Mouse (Mus musculus): ENCODE results near the gene Slc29a1. TPM values are rescaled to one million over a fixed set of nuclear protein-coding genes. Genes with fewer than 3 reads are reported as not detected.

Gene Slc29a1
- polyA plus RNA-seq, 1 experiment = 358 TPM

DNA sequence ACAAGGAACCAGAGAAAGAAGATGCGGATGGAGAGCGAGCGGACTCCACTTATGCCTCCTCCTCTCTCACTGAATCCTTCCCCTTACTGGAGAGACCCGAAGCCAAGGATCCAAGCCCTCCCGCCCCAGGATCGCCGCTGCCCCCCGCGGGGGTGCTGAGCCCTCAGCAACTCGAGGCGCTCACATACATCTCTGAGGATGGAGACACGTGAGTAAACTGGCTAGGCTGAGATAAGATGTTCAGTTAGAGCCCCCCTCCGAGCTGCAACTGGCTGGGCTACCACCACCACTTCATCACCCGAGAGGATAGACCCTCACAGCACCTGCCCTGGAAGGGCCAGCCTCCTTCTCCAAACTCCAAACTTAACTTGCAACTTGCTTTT lies 43.3 kb downstream of the Slc29a1 start:
- Histone ChIP-seq H3K4me1 (replicated peaks; ENCODE audit: control insufficient read depth, insufficient read depth, low read length) (peaks cover 33% of the 10 kb centered on the region), H3K27me3 (ENCODE audit: control insufficient read depth, insufficient read depth, low read length) (no peaks in the 10 kb centered on the region), H3K36me3 (ENCODE audit: control insufficient read depth, insufficient read depth, low read length) (0 out of 2 replicates have a peak, but pooled peaks cover 12% of the 10 kb centered on the region), H3K4me3 (ENCODE audit: control insufficient read depth, insufficient read depth, low read length) (peak overlapping the region; percentile 97), H3K27ac (ENCODE audit: control insufficient read depth, insufficient read depth, low read length) (peak overlapping the region; percentile 70)
- TF ChIP-seq POLR2A (IDR thresholded peaks at IDR 0.05; ENCODE audit: control insufficient read depth, extremely low read depth, insufficient read depth, low read length, poor library complexity) (no peak; the same call in 1 of the 2 replicates), CTCF (IDR thresholded peaks at IDR 0.05; ENCODE audit: borderline replicate concordance, control insufficient read depth, extremely low read depth, insufficient read depth, low read length, poor library complexity) (no peak)
- WGBS = 1% methylated on average over 14 of the region's 14 CpGs
- DNase-seq = no peak

DNA sequence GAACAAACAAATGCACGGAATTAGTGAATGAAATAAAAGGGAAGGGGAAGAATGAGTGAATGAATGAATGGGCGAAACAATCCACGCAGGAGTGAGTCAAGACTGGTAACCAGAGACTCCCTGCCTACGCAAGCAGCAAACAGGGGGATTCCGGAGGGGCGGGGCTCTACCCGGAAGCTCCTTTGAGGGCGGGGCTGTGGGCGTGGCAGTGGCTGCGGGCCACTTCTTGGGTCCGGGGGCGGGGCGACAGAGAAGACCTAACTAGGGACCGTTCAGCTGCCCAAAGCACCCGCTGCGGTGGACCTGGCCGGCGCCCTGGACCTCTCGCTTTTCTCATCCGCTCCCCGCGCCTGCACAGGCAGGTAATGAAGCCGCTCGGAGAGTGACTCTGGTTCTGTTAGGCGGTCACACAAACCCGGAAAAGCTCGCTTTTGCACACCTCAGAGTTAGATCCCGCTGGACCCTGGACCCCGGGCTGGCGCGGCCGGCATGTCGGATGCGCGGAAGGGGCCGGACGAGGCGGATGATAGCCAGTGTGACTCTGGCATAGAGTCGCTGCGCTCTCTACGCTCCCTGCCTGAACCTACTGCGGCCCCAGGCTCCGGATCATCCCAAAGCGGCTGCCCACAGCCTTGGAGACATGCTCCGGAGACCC lies 43.8 kb downstream of the Slc29a1 start, which contains the start of gene Nfkbie:
Nfkbie (plus strand) TSS at position 252 of the 655 bp plus-strand sequence.
- peak; percentile 99 for DNase-seq
- peak within 1 kb of the TSS; percentile 91 for H3K27ac ChIP-seq (ENCODE audit: control insufficient read depth, insufficient read depth, low read length)
- peak within 1 kb of the TSS; percentile 97 for H3K4me3 ChIP-seq (ENCODE audit: control insufficient read depth, insufficient read depth, low read length)
- TF ChIP-seq CTCF (IDR thresholded peaks at IDR 0.05; ENCODE audit: borderline replicate concordance, control insufficient read depth, extremely low read depth, insufficient read depth, low read length, poor library complexity) (0 out of 2 replicates have a peak, but pooled peaks have one; percentile 10), POLR2A (IDR thresholded peaks at IDR 0.05; ENCODE audit: control insufficient read depth, extremely low read depth, insufficient read depth, low read length, poor library complexity) (peak; percentile 56)
- WGBS = under 1% methylated on average over 43 of the region's 45 CpGs
- no peaks in the 10 kb centered on the region for H3K27me3 ChIP-seq (ENCODE audit: control insufficient read depth, insufficient read depth, low read length)
- peaks cover 35% of the 10 kb centered on the region for H3K4me1 ChIP-seq (replicated peaks; ENCODE audit: control insufficient read depth, insufficient read depth, low read length)
- 0 out of 2 replicates have a peak, but pooled peaks cover 10% of the 10 kb centered on the region for H3K36me3 ChIP-seq (ENCODE audit: control insufficient read depth, insufficient read depth, low read length)

DNA sequence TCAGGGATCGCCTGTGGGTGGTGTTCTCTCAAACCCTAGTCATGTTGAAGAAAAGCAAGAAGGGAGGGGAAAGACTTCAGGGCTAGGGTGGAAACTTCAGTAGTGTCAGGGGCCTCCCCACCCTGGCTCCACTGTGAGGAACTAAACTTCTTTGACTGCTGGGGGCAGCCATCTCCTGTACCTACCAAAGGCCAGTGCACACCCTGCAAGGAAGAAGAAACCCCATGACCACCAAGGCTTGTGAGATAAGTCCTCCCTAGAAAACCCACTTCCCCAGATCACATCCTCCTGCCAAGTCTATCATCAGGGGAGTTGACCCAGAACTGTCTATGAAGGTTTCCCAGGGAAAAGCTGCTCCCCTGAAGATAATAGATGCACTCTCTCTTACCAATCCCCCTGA lies 45.0 kb downstream of the Slc29a1 start:
- no peak overlapping the region for H3K27ac ChIP-seq (ENCODE audit: control insufficient read depth, insufficient read depth, low read length)
- H3K4me1 ChIP-seq (replicated peaks; ENCODE audit: control insufficient read depth, insufficient read depth, low read length) = peaks cover 40% of the 10 kb centered on the region
- H3K4me3 ChIP-seq (ENCODE audit: control insufficient read depth, insufficient read depth, low read length) = no peak overlapping the region
- DNase-seq = no peak
- no peak for TF ChIP-seq CTCF (IDR thresholded peaks at IDR 0.05; ENCODE audit: borderline replicate concordance, control insufficient read depth, extremely low read depth, insufficient read depth, low read length, poor library complexity)
- no peak for TF ChIP-seq POLR2A (IDR thresholded peaks at IDR 0.05; ENCODE audit: control insufficient read depth, extremely low read depth, insufficient read depth, low read length, poor library complexity)
- H3K27me3 ChIP-seq (ENCODE audit: control insufficient read depth, insufficient read depth, low read length) = no peaks in the 10 kb centered on the region
- H3K36me3 ChIP-seq (ENCODE audit: control insufficient read depth, insufficient read depth, low read length) = 0 out of 2 replicates have a peak, but pooled peaks cover 2% of the 10 kb centered on the region
- 35% methylated on average over 1 of the region's 1 CpGs for WGBS

DNA sequence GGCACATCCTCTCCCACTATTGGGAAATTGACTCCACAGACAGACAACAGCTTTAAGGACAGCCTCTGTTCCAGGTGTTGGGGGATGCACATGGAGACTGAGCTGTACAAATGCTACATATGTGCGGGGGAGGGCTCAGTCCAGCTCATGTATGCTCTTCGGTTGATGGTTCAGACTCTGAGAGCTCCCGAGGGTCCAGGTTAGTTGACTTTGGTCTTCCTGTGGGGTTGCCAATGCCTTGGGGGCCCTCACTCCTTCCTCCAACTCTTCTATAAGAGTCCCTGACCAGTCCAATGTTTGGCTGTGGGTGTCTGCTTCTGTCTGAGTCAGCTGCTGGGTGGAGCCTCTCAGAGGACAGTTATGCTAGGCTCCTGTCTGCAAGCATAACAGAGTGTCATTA lies 46.3 kb downstream of the Slc29a1 start:
- H3K27me3 ChIP-seq (ENCODE audit: control insufficient read depth, insufficient read depth, low read length) = no peaks in the 10 kb centered on the region

GRCm38 (mm10) chr17:45551816-45552451 lies 47.5 kb downstream of the Slc29a1 start:
- no peaks in the 10 kb centered on the region for H3K27me3 ChIP-seq (ENCODE audit: control insufficient read depth, insufficient read depth, low read length)
- peak; percentile 88 for DNase-seq
- H3K36me3 ChIP-seq (ENCODE audit: control insufficient read depth, insufficient read depth, low read length) = no peaks in the 10 kb centered on the region; the same call in 1 of the 2 replicates
- no peak overlapping the region for H3K27ac ChIP-seq (ENCODE audit: control insufficient read depth, insufficient read depth, low read length)
- H3K4me3 ChIP-seq (ENCODE audit: control insufficient read depth, insufficient read depth, low read length) = no peak overlapping the region
- H3K4me1 ChIP-seq (replicated peaks; ENCODE audit: control insufficient read depth, insufficient read depth, low read length) = peaks cover 24% of the 10 kb centered on the region
- WGBS = 12% methylated on average over 8 of the region's 8 CpGs
- TF ChIP-seq CTCF (IDR thresholded peaks at IDR 0.05; ENCODE audit: borderline replicate concordance, control insufficient read depth, extremely low read depth, insufficient read depth, low read length, poor library complexity) (peak; percentile 54; the same call in 1 of the 2 replicates), POLR2A (IDR thresholded peaks at IDR 0.05; ENCODE audit: control insufficient read depth, extremely low read depth, insufficient read depth, low read length, poor library complexity) (no peak)

More for the DNA sequence above, 46.3 kb downstream of the Slc29a1 start:
- H3K27ac ChIP-seq (ENCODE audit: control insufficient read depth, insufficient read depth, low read length) = no peak overlapping the region
- no peaks in the 10 kb centered on the region for H3K36me3 ChIP-seq (ENCODE audit: control insufficient read depth, insufficient read depth, low read length)
- WGBS = 95% methylated on average over 3 of the region's 3 CpGs
- no peak for DNase-seq
- H3K4me1 ChIP-seq (replicated peaks; ENCODE audit: control insufficient read depth, insufficient read depth, low read length) = peaks cover 32% of the 10 kb centered on the region
- TF ChIP-seq CTCF (IDR thresholded peaks at IDR 0.05; ENCODE audit: borderline replicate concordance, control insufficient read depth, extremely low read depth, insufficient read depth, low read length, poor library complexity) (no peak), POLR2A (IDR thresholded peaks at IDR 0.05; ENCODE audit: control insufficient read depth, extremely low read depth, insufficient read depth, low read length, poor library complexity) (no peak)
- H3K4me3 ChIP-seq (ENCODE audit: control insufficient read depth, insufficient read depth, low read length) = no peak overlapping the region

DNA sequence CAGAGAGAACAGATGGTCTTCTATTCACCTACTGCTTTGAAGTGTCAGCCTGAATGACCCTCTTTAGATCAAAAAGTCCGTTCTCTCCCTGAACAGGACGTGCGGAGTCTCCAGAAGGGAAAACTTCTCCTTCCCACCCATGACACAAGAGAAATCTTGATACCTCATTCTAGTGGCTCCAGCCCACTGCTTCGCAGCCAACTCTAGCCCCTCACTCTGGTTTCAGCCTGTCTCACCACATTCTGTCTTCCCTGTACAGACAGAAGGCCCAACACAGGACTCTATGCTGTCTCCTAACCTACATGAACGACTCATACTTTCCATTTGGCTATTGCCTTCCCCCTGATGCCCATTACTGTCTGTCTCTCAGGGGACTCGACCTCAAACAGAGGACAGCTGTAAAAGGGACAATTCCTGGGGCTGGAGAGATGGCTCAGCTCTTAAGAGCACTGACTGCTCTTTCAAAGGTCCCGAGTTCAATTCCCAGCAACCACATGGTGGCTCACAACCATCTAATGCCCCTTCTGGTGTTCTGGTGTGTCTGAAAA lies 48.1 kb downstream of the Slc29a1 start:
- Histone ChIP-seq H3K36me3 (ENCODE audit: control insufficient read depth, insufficient read depth, low read length) (no peaks in the 10 kb centered on the region; the same call in 1 of the 2 replicates), H3K27me3 (ENCODE audit: control insufficient read depth, insufficient read depth, low read length) (no peaks in the 10 kb centered on the region), H3K4me1 (replicated peaks; ENCODE audit: control insufficient read depth, insufficient read depth, low read length) (peaks cover 22% of the 10 kb centered on the region), H3K27ac (ENCODE audit: control insufficient read depth, insufficient read depth, low read length) (no peak overlapping the region), H3K4me3 (ENCODE audit: control insufficient read depth, insufficient read depth, low read length) (no peak overlapping the region)
- WGBS = 79% methylated on average over 7 of the region's 7 CpGs
- DNase-seq = no peak
- no peak for TF ChIP-seq POLR2A (IDR thresholded peaks at IDR 0.05; ENCODE audit: control insufficient read depth, extremely low read depth, insufficient read depth, low read length, poor library complexity)
- no peak for TF ChIP-seq CTCF (IDR thresholded peaks at IDR 0.05; ENCODE audit: borderline replicate concordance, control insufficient read depth, extremely low read depth, insufficient read depth, low read length, poor library complexity)
